Mouse (Mus musculus) MEL (cell line): ENCODE measurements at regions not wholly inside any gene's neighbourhood (a gene's known extent, or its start where the extent isn't known, plus 50 kb on each side); places are given as distances from the start of the nearest gene placed in this dataset.

ENCODE experiments used
- DNase-seq: peaks from one replicate; pipeline ENCODE4 v3.0.0; 2011; ENCODE audit warnings: low read depth, low spot score
- H3K27ac ChIP-seq: 2 replicates; pipeline ENCODE4 v1.5.1; 2012; ENCODE audit warnings: low read depth, mild to moderate bottlenecking, control low read depth, low read length, moderate library complexity; ENCODE audit not compliant: control insufficient read depth
- H3K27me3 ChIP-seq, 2 experiments: fragments of 150-350 bp in 1 of 2; sonication (generic) in 1 of 2; 2 replicates each; pipeline ENCODE4 v1.6.1; 2012; ENCODE audit warnings: low read length in 2 of 2, mild to moderate bottlenecking in 2 of 2, improper control_type of control experiment in 1 of 2, moderate library complexity in 1 of 2; ENCODE audit not compliant: insufficient read depth in 2 of 2, control insufficient read depth in 1 of 2
- H3K36me3 ChIP-seq, 2 experiments: 2 replicates each; pipeline ENCODE4 v1.6.1; 2012 to 2014; ENCODE audit warnings: low read length in 2 of 2, improper control_type of control experiment in 1 of 2, inconsistent platforms in 1 of 2, mild to moderate bottlenecking in 1 of 2; ENCODE audit not compliant: insufficient read depth in 2 of 2, control insufficient read depth in 1 of 2
- H3K4me1 ChIP-seq, 2 experiments: fragments of 150-350 bp in 1 of 2; sonication (generic) in 1 of 2; 2 replicates each; pipeline ENCODE4 v1.6.1; 2012; ENCODE audit warnings: low read length in 2 of 2, improper control_type of control experiment in 1 of 2, mild to moderate bottlenecking in 1 of 2; ENCODE audit not compliant: insufficient read depth in 2 of 2, control insufficient read depth in 1 of 2
- H3K4me3 ChIP-seq, 2 experiments: fragments of 150-350 bp in 1 of 2; sonication (generic) in 1 of 2; 2 replicates each; pipeline ENCODE4 v1.5.1; 2012; ENCODE audit warnings: low read depth in 2 of 2, low read length in 2 of 2, mild to moderate bottlenecking in 2 of 2, moderate library complexity in 2 of 2, control low read depth in 1 of 2, improper control_type of control experiment in 1 of 2; ENCODE audit not compliant: control insufficient read depth in 1 of 2, insufficient read depth in 1 of 2
- H3K79me2 ChIP-seq: 2 replicates; pipeline ENCODE4 v1.6.1; 2012; ENCODE audit warnings: mild to moderate bottlenecking, low read length, moderate library complexity; ENCODE audit not compliant: control insufficient read depth, poor library complexity, insufficient read depth
- H3K9ac ChIP-seq: 2 replicates; pipeline ENCODE4 v1.6.1; 2012; ENCODE audit warnings: low read depth, mild to moderate bottlenecking, control low read depth, low read length, moderate library complexity; ENCODE audit not compliant: control insufficient read depth, poor library complexity, severe bottlenecking
- H3K9me3 ChIP-seq: fragments of 150-350 bp; sonication (generic); replicated peaks from 2 replicates; pipeline ENCODE4 v1.6.1; 2012; ENCODE audit warnings: mild to moderate bottlenecking, low read length, improper control_type of control experiment, moderate library complexity; ENCODE audit not compliant: insufficient read depth
- BHLHE40 ChIP-seq: IDR thresholded peaks from 2 replicates; pipeline ENCODE4 v1.6.1; 2012; ENCODE audit warnings: low read depth, mild to moderate bottlenecking, inconsistent platforms, low read length, improper control_type of control experiment, borderline replicate concordance
- CHD2 ChIP-seq: IDR thresholded peaks from 2 replicates; pipeline ENCODE4 v1.6.1; 2011; ENCODE audit warnings: low read length, improper control_type of control experiment
- CTCF ChIP-seq, 3 experiments: IDR thresholded peaks in 2 of 3; conservative IDR thresholded peaks in 1 of 3; 2 replicates each; pipeline ENCODE4 v1.5.1; 2011 to 2012; ENCODE audit warnings: low read length in 3 of 3, low read depth in 2 of 3, mild to moderate bottlenecking in 2 of 3, improper control_type of control experiment in 1 of 3, inconsistent platforms in 1 of 3, mixed read lengths in 1 of 3, moderate library complexity in 1 of 3; ENCODE audit not compliant: control insufficient read depth in 1 of 3, insufficient read depth in 1 of 3, poor library complexity in 1 of 3, severe bottlenecking in 1 of 3
- EP300 ChIP-seq, 2 experiments: IDR thresholded peaks; 2 replicates each; pipeline ENCODE4 v1.6.1; 2011; ENCODE audit warnings: improper control_type of control experiment in 2 of 2, low read length in 2 of 2, low read depth in 1 of 2, mild to moderate bottlenecking in 1 of 2
- GABPA ChIP-seq: IDR thresholded peaks from 2 replicates; pipeline ENCODE4 v1.6.1; 2012; ENCODE audit warnings: low read depth, mild to moderate bottlenecking, inconsistent platforms, low read length, improper control_type of control experiment, moderate library complexity
- GATA1 ChIP-seq: IDR thresholded peaks from 2 replicates; pipeline ENCODE4 v1.6.1; 2011; ENCODE audit warnings: low read depth, low read length, improper control_type of control experiment
- MAFK ChIP-seq: IDR thresholded peaks from 2 replicates; pipeline ENCODE4 v1.6.1; 2011; ENCODE audit warnings: low read depth, mild to moderate bottlenecking, low read length, improper control_type of control experiment, borderline replicate concordance
- MYC ChIP-seq: IDR thresholded peaks from 2 replicates; pipeline ENCODE4 v1.6.1; 2011; ENCODE audit warnings: low read depth, mild to moderate bottlenecking, low read length, improper control_type of control experiment, moderate library complexity
- POLR2A ChIP-seq, 2 experiments: IDR thresholded peaks; 2 replicates each; pipeline ENCODE4 v1.6.1; 2011 to 2012; ENCODE audit warnings: low read length in 2 of 2, mild to moderate bottlenecking in 2 of 2, control low read depth in 1 of 2, improper control_type of control experiment in 1 of 2, low read depth in 1 of 2, moderate library complexity in 1 of 2; ENCODE audit not compliant: control insufficient read depth in 1 of 2, insufficient read depth in 1 of 2, poor library complexity in 1 of 2
- RAD21 ChIP-seq: IDR thresholded peaks from 2 replicates; pipeline ENCODE4 v1.6.1; 2011; ENCODE audit warnings: mild to moderate bottlenecking, low read depth, low read length, improper control_type of control experiment
- TAL1 ChIP-seq: IDR thresholded peaks from 2 replicates; pipeline ENCODE4 v1.6.1; 2012; ENCODE audit warnings: mild to moderate bottlenecking, inconsistent platforms, low read length, moderate library complexity, mixed read lengths
- TBP ChIP-seq: IDR thresholded peaks from 2 replicates; pipeline ENCODE4 v1.8.0; 2011; ENCODE audit warnings: low read depth, low read length, improper control_type of control experiment
- USF2 ChIP-seq, 2 experiments: IDR thresholded peaks; 2 replicates each; pipeline ENCODE4 v1.6.1; 2011 to 2012; ENCODE audit warnings: improper control_type of control experiment in 2 of 2, low read length in 2 of 2, borderline replicate concordance in 1 of 2, inconsistent platforms in 1 of 2, low read depth in 1 of 2, mild to moderate bottlenecking in 1 of 2; ENCODE audit not compliant: insufficient read depth in 1 of 2
- ZKSCAN1 ChIP-seq: IDR thresholded peaks from 2 replicates; pipeline ENCODE4 v1.6.1; 2012; ENCODE audit warnings: low read depth, mild to moderate bottlenecking, inconsistent platforms, low read length, improper control_type of control experiment, moderate library complexity
- ZNF384 ChIP-seq: IDR thresholded peaks from 2 replicates; pipeline ENCODE4 v1.6.1; 2012; ENCODE audit warnings: low read depth, mild to moderate bottlenecking, inconsistent platforms, low read length, improper control_type of control experiment

GRCm38 (mm10) chr12:27060899-27061762 is 281.2 kb downstream of the Sox11 start:
- TF ChIP-seq RAD21 (no peak), ZKSCAN1 (no peak), ZNF384 (no peak), TAL1 (no peak), POLR2A (IDR thresholded peaks at IDR 0.05; ENCODE audit: control insufficient read depth in 1 of 2, insufficient read depth in 1 of 2, low read depth in 1 of 2, low read length in 2 of 2, poor library complexity in 1 of 2) (no peak), GATA1 (no peak), GABPA (no peak), CTCF (IDR thresholded peaks at IDR 0.05 in 2 of 3, conservative IDR thresholded peaks at IDR 0.05 in 1 of 3; ENCODE audit: control insufficient read depth in 1 of 3, insufficient read depth in 1 of 3, low read depth in 2 of 3, low read length in 3 of 3, poor library complexity in 1 of 3, severe bottlenecking in 1 of 3) (no peak), MAFK (no peak), MYC (no peak), EP300 (IDR thresholded peaks at IDR 0.05; ENCODE audit: low read depth in 1 of 2, low read length in 2 of 2) (no peak), BHLHE40 (no peak), CHD2 (no peak), TBP (no peak)
- no peak overlapping the region for H3K9ac ChIP-seq
- H3K27me3 ChIP-seq: no peaks in the 10 kb centered on the region
- no peaks in the 10 kb centered on the region for H3K9me3 ChIP-seq
- H3K27ac ChIP-seq: no peak overlapping the region
- no peak for DNase-seq
- no peak overlapping the region for H3K4me3 ChIP-seq
- no peaks in the 10 kb centered on the region for H3K36me3 ChIP-seq
- no peaks in the 10 kb centered on the region for H3K79me2 ChIP-seq
- no peaks in the 10 kb centered on the region for H3K4me1 ChIP-seq

GRCm38 (mm10) chr12:27059885-27060284 is 282.5 kb downstream of the Sox11 start:
- Histone ChIP-seq H3K27ac (no peak overlapping the region), H3K4me3 (no peak overlapping the region), H3K9me3 (no peaks in the 10 kb centered on the region), H3K79me2 (no peaks in the 10 kb centered on the region), H3K4me1 (no peaks in the 10 kb centered on the region), H3K36me3 (no peaks in the 10 kb centered on the region)
- DNase-seq: peak; percentile 3
- TF ChIP-seq CTCF (IDR thresholded peaks at IDR 0.05 in 2 of 3, conservative IDR thresholded peaks at IDR 0.05 in 1 of 3; ENCODE audit: control insufficient read depth in 1 of 3, insufficient read depth in 1 of 3, low read depth in 2 of 3, low read length in 3 of 3, poor library complexity in 1 of 3, severe bottlenecking in 1 of 3) (peak; percentile 11 to 44 (median 20); a peak in 4 of 6 replicates), USF2 (IDR thresholded peaks at IDR 0.05; ENCODE audit: borderline replicate concordance in 1 of 2, insufficient read depth in 1 of 2, low read depth in 1 of 2, low read length in 2 of 2) (no peak)
- TF ChIP-seq, all 39 proteins: peak for 1
- Histone ChIP-seq H3K27me3 (no peaks in the 10 kb centered on the region), H3K9ac (no peak overlapping the region)
